Mouse (Mus musculus): Measurements from ENCODE around the gene Rnase2b.

- TF ChIP-seq POLR2A (IDR thresholded peaks at IDR 0.05; ENCODE audit: control insufficient read depth, extremely low read depth, insufficient read depth, low read length, poor library complexity) (no peak), CTCF (IDR thresholded peaks at IDR 0.05; ENCODE audit: borderline replicate concordance, control insufficient read depth, extremely low read depth, insufficient read depth, low read length, poor library complexity) (no peak)
These were observed 29.7 kb upstream of the Rnase2b start for GRCm38 (mm10) chr14:51132372-51132771.
